Mouse (Mus musculus): ENCODE measurements around the gene Tmem209. TPM values are rescaled to one million over a fixed set of nuclear protein-coding genes. Genes with fewer than 3 reads are reported as not detected.

The Tmem209 gene
- polyA plus RNA-seq, 1 experiment from 2014 or later = 42.1 TPM

DNA sequence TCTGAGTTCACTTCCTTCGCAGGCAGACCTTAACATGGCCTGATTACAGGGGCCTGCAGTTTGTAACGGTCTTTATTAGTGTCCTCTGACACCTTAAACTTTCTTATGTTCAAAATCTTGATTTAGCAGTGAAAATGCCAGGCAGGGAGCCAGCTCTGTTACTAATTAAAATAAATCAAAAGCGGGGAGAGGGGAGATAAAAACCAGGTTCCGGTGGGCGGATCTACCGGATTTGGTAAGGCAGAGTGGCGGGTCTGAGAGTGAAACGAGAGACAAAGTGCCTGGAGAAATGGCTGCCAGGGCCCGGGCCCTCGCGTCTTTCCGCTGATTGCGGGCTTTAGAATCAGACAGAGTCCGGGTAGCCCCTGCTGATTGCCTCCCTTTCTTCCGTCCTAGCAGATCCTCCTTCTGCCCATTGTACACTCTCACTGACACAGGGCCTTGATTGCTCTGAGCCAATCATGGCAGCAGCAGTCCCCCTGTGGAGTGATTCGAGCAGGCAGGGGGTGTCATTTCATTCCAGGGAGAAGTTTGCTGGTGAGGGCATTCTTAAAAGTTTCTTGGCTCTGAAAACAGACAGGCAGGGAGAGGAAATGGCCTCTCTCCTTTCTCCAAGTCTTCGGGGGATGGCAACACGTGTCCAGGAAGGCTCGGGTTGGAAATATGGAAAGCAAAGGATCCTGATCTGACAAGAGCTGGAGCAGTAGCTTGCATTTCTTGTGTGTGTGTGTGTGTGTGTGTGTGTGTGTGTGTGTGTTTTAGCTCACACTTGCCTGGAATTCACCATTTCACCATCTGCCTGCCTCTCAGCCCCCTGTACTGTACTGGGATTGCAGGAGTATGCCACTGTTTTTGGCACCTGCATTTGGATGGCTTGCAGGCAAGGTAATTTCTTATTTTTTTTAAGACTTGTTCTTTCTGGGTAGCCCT lies 17.3 kb upstream of the Tmem209 start:
- Histone ChIP-seq H3K27ac (peak overlapping the region; percentile 75), H3K4me3 (replicated peaks) (no peak overlapping the region), H3K9ac (replicated peaks) (peak overlapping the region; percentile 40), H3K36me3 (no peaks in the 10 kb centered on the region), H3K27me3 (no peaks in the 10 kb centered on the region; the same call in 1 of the 2 replicates), H3K4me2 (replicated peaks) (peak overlapping the region; percentile 36), H3K9me3 (no peaks in the 10 kb centered on the region), H3K4me1 (replicated peaks) (peaks cover 20% of the 10 kb centered on the region)
- 9% methylated on average over 19 of the region's 19 CpGs for WGBS
- peak; percentile 86 for ATAC-seq

DNA sequence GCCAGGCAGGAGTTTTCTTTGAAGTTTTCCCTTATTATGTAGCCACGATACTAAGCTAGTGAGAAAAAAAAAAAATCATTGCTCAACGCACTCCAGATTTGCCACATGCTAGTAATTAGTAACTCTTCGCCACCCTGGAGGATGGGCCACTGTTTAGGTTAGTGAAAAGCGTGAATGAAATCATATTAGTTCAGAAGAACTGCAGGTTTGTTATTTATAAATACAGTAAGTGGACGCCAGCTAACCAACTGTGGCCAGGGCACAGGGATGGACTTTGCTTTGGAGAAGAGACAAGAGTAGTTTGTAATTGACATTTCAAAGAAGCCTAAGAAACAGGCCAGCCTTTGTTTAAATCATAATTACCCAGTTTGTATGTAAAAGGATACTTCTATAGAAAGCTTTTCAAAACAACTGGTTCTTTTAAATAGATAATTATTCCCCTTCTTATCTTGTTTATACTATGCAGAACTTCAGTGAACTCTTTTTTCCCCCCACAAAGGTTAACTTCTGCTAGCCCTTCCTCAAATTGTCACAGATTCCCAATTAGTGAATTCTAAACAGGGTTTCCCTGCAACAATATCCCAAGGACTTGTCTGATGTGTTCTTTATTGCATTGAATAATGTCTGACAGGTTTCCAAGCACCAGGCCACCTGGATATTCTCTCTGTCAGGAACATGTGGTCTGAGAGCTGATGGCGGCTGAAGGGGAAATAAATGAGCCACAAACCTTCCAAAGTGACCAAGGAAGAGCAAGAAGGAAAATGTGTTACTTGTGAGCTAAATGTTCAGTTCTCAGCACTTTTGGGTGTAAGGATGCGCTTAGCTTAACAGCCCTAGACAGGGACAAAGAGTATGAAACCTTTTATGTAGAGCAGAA lies 16.1 kb upstream of the Tmem209 start:
- ATAC-seq = no peak
- Histone ChIP-seq H3K4me1 (replicated peaks) (peaks cover 20% of the 10 kb centered on the region), H3K27ac (peak overlapping the region; percentile 75; the same call in 1 of the 2 replicates), H3K9ac (replicated peaks) (no peak overlapping the region), H3K4me2 (replicated peaks) (no peak overlapping the region), H3K36me3 (no peaks in the 10 kb centered on the region), H3K27me3 (no peaks in the 10 kb centered on the region; the same call in 1 of the 2 replicates), H3K4me3 (replicated peaks) (no peak overlapping the region), H3K9me3 (no peaks in the 10 kb centered on the region)
- WGBS = 57% methylated on average over 7 of the region's 7 CpGs

DNA sequence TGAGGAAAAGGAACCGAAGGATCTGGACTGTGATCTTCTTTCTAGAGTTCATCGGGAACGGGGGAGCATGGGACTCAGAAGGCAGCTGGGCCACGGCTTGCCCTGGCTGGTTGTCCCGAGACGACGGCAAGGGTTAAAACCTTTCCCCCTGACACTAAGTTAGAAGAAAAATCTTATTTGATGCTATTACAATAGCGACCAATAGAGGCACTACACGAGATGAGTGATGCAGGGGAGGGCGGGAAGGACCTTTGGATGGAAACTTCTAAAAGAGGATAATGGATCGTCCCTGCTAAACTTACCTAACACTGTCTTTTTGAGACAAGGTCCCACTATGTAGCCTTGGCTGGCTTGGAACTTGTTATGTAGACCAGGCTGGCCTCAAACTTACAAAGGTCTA lies 10.8 kb upstream of the Tmem209 start:
- Histone ChIP-seq H3K36me3 (no peaks in the 10 kb centered on the region), H3K4me1 (replicated peaks) (peaks cover 2% of the 10 kb centered on the region), H3K4me3 (replicated peaks) (no peak overlapping the region), H3K9me3 (no peaks in the 10 kb centered on the region), H3K27ac (no peak overlapping the region), H3K4me2 (replicated peaks) (no peak overlapping the region), H3K9ac (replicated peaks) (no peak overlapping the region), H3K27me3 (no peaks in the 10 kb centered on the region)
- 64% methylated on average over 11 of the region's 11 CpGs for WGBS
- no peak for ATAC-seq

DNA sequence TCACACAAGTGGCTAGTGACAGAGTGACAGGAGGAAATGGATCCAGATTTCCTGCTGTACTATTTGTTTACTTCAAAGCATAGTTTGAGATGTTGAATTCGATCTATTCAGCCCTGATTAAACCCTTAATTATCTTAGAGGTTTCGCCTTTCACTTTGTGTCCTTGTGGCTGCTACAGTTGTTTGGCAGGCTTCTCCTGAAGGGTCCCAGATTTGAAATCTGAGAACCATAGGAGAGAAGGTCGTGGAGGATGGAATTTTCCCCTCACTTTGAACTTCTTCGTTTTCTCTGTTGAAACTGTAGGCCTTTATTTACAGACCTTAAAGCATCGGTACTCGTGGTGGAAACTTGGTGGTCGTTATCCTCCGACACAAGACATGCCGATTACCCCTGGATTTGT lies 4.7 kb upstream of the Tmem209 start:
- Histone ChIP-seq H3K4me3 (replicated peaks) (no peak overlapping the region), H3K27ac (no peak overlapping the region), H3K9ac (replicated peaks) (no peak overlapping the region), H3K4me2 (replicated peaks) (no peak overlapping the region), H3K27me3 (no peaks in the 10 kb centered on the region), H3K36me3 (no peaks in the 10 kb centered on the region), H3K4me1 (replicated peaks) (peaks cover 5% of the 10 kb centered on the region), H3K9me3 (no peaks in the 10 kb centered on the region)
- ATAC-seq = no peak
- WGBS = 28% methylated on average over 9 of the region's 9 CpGs

DNA sequence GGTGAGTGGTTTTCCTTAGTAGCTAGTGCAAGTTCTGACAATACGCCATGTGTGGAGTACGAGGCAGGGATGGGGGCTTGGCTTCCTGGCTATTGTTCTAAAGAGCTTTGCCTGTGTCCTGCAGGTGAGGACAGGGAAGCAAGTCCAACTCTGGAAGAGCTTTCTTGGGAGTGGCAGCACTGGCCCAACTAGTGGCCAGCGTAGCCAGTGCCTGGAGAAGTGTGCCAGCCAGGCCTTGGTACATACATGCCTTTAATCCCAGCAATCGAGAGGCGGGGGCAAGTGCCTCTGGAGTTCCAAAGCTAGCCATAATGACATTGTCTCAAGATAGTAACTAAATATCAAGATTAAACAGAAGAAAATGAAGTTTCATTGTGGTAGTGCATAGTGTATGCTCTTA lies 708 bp upstream of the Tmem209 start:
- Histone ChIP-seq H3K9ac (replicated peaks) (peak overlapping the region; percentile 55; the same call in 1 of the 2 replicates), H3K9me3 (no peaks in the 10 kb centered on the region), H3K27ac (peak overlapping the region; percentile 88), H3K36me3 (peaks cover 11% of the 10 kb centered on the region), H3K4me1 (replicated peaks) (peaks cover 8% of the 10 kb centered on the region), H3K27me3 (no peaks in the 10 kb centered on the region), H3K4me3 (replicated peaks) (peak overlapping the region; percentile 56; the same call in 1 of the 2 replicates), H3K4me2 (replicated peaks) (peak overlapping the region; percentile 67)
- peak; percentile 21 for ATAC-seq
- WGBS = 55% methylated on average over 5 of the region's 5 CpGs

DNA sequence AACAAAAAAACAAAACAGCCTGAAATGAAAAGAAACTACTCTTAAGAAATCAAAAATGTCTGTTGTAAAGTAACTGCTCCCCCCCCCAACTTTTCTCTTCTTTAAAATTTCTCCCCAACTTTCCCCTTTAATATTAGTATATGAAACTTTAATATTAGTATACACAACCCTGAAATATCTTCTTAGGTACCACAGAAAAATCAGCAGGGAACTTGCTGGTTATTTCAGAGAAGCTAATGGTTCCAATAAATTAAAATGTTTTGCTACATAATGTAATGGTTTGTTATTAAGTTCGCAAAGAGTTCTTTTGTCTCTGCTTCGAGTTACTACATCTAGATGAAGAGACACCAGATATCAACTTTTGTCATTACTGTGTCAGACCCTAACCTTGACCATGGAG lies 759 bp downstream of the Tmem209 start:
- 15% methylated on average over 2 of the region's 2 CpGs for WGBS

DNA sequence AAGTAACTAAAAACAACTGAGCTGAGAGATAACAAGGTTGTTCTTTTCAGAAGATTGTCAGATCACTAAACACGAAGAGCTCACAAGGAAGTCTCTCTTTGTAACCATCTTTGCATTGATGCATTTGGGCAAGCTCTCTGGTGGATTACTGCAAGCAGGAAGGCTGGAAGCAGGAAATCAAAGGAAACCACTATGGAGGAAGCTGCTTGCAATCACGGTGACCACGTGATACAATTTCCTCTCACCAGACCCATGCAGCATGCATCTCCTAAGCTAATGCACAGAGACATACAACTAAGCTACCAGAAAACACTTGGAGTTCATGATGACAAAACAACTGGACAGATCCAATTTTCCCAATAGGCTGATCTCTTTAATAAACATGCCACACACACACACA lies 10.5 kb downstream of the Tmem209 start:
- H3K9me3 ChIP-seq = no peaks in the 10 kb centered on the region
- no peak overlapping the region for H3K4me2 ChIP-seq (replicated peaks)
- 92% methylated on average over 3 of the region's 3 CpGs for WGBS
- H3K9ac ChIP-seq (replicated peaks) = no peak overlapping the region
- ATAC-seq = no peak
- H3K27me3 ChIP-seq = no peaks in the 10 kb centered on the region
- peaks cover 45% of the 10 kb centered on the region for H3K36me3 ChIP-seq
- no peak overlapping the region for H3K4me3 ChIP-seq (replicated peaks)
- H3K4me1 ChIP-seq (replicated peaks) = no peaks in the 10 kb centered on the region
- H3K27ac ChIP-seq = no peak overlapping the region

More for the DNA sequence above, 759 bp downstream of the Tmem209 start:
- Histone ChIP-seq H3K27ac (peak overlapping the region; percentile 91), H3K4me3 (replicated peaks) (peak overlapping the region; percentile 56), H3K4me2 (replicated peaks) (peak overlapping the region; percentile 67), H3K9me3 (no peaks in the 10 kb centered on the region), H3K36me3 (peaks cover 22% of the 10 kb centered on the region), H3K9ac (replicated peaks) (peak overlapping the region; percentile 73), H3K27me3 (no peaks in the 10 kb centered on the region), H3K4me1 (replicated peaks) (peaks cover 8% of the 10 kb centered on the region)
- no peak for ATAC-seq

DNA sequence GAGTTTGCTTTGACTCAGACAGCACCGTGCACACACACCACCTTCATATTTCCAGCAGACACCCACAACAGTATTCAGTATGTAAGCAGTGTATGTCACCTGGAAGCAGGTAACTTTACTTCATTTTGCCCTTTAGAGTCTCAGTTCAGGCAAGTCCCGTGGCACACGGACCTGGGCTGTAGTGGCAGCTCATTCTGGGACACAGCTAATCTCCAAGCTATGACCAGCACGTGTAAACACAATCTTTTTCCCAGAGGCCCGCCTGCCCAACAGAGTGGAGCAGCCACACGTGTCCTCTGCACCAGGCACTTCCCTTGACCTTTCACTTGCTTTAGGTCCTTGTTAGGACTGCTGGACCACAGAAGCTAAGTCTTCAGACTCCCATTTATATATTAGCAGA lies 23.1 kb downstream of the Tmem209 start:
- Histone ChIP-seq H3K9me3 (no peaks in the 10 kb centered on the region), H3K27ac (no peak overlapping the region), H3K9ac (replicated peaks) (no peak overlapping the region), H3K27me3 (no peaks in the 10 kb centered on the region), H3K4me2 (replicated peaks) (no peak overlapping the region), H3K4me3 (replicated peaks) (no peak overlapping the region), H3K4me1 (replicated peaks) (no peaks in the 10 kb centered on the region), H3K36me3 (peaks cover 78% of the 10 kb centered on the region)
- 93% methylated on average over 6 of the region's 6 CpGs for WGBS
- no peak for ATAC-seq

DNA sequence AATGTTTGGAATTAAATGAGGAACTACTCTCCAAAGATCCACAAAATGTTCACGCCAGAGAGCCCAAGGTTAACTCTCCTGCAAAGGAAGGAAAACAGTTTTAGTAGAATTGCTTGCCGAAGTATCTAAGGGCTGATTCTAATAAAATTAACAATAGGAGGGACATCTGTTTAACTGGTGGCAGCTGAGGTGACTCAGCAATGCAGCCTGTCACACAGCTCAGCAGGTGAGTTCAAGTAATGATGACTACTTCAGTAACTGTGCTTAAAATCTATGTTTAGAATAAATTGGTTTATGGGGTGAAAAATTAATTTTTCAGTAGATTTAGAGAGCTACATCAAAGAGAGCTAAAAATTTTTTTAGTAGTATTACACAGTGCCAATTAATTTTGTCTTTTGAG lies 26.7 kb downstream of the Tmem209 start:
- no peak overlapping the region for H3K27ac ChIP-seq
- ATAC-seq = no peak
- no peak overlapping the region for H3K4me2 ChIP-seq (replicated peaks)
- H3K4me1 ChIP-seq (replicated peaks) = peaks cover 5% of the 10 kb centered on the region; the same call in 1 of the 2 replicates
- WGBS = 90% methylated on average over 2 of the region's 2 CpGs
- no peaks in the 10 kb centered on the region for H3K27me3 ChIP-seq
- no peak overlapping the region for H3K4me3 ChIP-seq (replicated peaks)
- H3K36me3 ChIP-seq = peaks cover 73% of the 10 kb centered on the region
- no peak overlapping the region for H3K9ac ChIP-seq (replicated peaks)
- H3K9me3 ChIP-seq = no peaks in the 10 kb centered on the region

DNA sequence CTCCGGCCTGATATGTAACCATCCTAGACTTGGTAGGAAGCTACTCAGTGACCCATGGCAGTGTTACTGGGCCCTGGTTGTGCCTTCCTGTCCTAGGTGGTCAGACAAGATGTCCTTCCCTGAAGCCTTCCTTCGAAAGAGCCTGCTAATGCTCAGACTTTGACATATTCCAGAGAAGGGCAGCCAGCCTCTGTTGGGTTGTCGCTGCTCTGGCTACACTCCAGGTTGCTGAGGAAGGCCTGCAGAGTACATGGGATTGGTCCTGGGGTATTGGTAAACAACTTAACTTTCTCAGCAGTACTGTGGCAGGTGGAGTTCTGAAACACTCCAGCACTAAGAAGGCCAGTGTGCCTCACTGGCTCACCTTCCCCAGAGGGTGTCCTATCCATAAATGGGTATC lies 30.2 kb downstream of the Tmem209 start:
- Histone ChIP-seq H3K9ac (replicated peaks) (no peak overlapping the region), H3K27ac (no peak overlapping the region), H3K27me3 (no peaks in the 10 kb centered on the region), H3K4me1 (replicated peaks) (peaks cover 5% of the 10 kb centered on the region; the same call in 1 of the 2 replicates), H3K4me2 (replicated peaks) (no peak overlapping the region), H3K36me3 (peaks cover 42% of the 10 kb centered on the region), H3K4me3 (replicated peaks) (no peak overlapping the region), H3K9me3 (no peaks in the 10 kb centered on the region)
- no peak for ATAC-seq
- 98% methylated on average over 3 of the region's 3 CpGs for WGBS

DNA sequence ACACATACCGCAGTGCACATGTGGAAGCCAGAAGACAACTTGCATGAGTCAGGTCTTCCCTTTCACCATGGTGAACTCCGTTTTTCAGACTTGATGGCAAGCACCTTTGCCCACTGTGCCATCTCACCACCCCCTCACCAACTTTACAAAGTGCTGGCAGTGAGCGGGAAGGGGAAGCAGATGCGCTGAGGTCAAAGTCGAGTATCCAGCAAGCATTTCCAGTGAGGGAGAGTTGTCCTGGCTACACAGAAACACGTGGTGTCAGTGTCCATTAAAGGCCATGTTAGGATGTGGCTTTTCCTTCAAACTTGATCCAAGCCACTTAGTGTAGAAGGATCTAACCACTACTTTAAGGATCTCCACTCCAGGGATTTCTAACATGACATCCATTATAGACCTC lies 31.8 kb downstream of the Tmem209 start:
- Histone ChIP-seq H3K27me3 (no peaks in the 10 kb centered on the region), H3K9ac (replicated peaks) (no peak overlapping the region), H3K27ac (no peak overlapping the region), H3K9me3 (0 out of 2 replicates have a peak, but pooled peaks cover 3% of the 10 kb centered on the region), H3K36me3 (peaks cover 30% of the 10 kb centered on the region), H3K4me3 (replicated peaks) (no peak overlapping the region), H3K4me2 (replicated peaks) (no peak overlapping the region), H3K4me1 (replicated peaks) (peaks cover 5% of the 10 kb centered on the region; the same call in 1 of the 2 replicates)
- WGBS = 94% methylated on average over 6 of the region's 6 CpGs
- no peak for ATAC-seq
